Mouse (Mus musculus): ENCODE results near the gene Cd9. TPM values are rescaled to one million over a fixed set of nuclear protein-coding genes. Genes with fewer than 3 reads are reported as not detected.

The Cd9 gene
- polyA plus RNA-seq, 1 experiment = 138 TPM

DNA sequence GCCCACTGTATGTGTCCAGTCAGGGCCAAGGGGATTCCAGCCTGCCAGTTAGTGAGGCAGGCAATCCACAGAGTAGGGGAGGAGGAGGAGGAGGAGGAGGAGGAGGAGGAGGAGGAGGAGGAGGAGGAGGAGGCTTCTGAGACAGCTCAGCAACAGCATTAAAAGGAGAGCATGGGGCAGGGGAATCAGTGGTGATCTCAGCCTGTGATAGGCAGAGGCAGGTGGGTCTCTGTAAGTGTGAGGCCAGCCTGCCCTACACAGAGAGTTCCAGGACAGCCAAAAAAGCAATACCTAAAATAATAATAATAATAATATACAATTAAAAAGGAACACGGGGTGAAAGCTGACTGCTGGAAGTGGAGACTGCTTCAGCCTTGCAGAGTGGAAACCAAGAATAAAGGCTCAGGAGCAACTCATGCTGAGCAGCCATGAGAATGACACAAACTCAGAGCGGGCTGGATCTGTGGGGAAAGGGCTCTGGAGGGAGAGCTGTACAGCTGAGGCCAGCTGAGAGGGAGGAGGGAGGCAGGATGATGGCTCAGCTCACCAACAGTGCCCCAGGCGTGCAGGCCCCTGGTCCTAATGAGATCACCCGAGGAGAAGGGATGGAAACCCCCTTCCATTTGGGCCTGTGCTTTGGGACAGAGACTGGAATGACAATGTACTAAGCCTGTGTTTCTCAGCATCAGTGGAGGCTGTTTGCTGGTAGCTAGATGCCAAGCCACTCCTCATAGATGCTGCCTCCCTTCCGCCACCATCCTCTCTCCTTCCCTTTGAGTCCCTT lies 59.7 kb downstream of the Cd9 start:
- TF ChIP-seq CTCF (conservative IDR thresholded peaks at IDR 0.05; ENCODE audit: insufficient read depth, insufficient read length, low read depth, low read length) = no peak
- no peak for TF ChIP-seq POLR2A (IDR thresholded peaks at IDR 0.05; ENCODE audit: low read depth, low read length)
- H3K4me1 ChIP-seq (ENCODE audit: control insufficient read depth, insufficient read depth, low read length) = no peaks in the 10 kb centered on the region; the same call in 1 of the 2 replicates
- WGBS = 83% methylated on average over 5 of the region's 5 CpGs
- DNase-seq = no peak
- no peak overlapping the region for H3K27ac ChIP-seq (ENCODE audit: insufficient read depth, low read depth, low read length)
- H3K4me3 ChIP-seq (ENCODE audit: insufficient read depth, low read depth, low read length) = no peak overlapping the region
- H3K27me3 ChIP-seq (replicated peaks; ENCODE audit: control insufficient read depth, insufficient read depth, low read length) = no peaks in the 10 kb centered on the region
- no peaks in the 10 kb centered on the region for H3K36me3 ChIP-seq (ENCODE audit: control insufficient read depth, insufficient read depth, low read length)

DNA sequence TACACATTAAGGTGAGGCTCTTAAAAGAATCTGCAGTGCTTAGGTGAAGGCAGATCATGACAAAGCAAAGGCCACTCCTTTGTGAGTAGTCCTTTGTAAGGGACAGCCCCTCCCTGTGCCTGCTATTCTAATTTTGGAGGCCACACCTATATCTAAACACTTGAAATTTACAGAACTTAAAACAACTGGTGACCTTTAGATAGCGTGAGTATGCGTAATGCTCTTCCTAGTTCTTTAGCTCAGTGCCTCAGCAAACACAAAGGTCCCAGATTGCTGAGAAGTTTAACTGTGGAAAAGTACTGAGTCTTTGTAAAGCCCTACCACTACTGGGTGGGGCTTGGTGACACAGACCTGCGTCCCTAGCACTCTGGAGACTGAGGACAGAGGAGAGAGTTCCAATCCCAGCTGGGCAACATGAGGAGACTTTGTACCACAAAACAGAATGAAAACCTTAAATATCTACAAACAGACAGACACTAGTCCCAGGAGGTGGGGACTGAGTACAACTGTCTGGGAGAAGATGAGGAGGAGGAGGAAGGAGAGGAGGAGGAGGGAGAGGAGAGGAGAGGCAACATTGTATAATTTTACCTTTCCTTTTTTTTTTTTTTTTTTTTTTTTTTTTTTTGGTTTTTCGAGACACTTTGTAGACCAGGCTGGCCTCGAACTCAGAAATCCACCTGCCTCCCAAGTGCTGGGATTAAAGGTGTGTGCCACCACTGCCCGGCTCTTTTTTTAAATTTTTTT lies 60.7 kb downstream of the Cd9 start:
- H3K4me1 ChIP-seq (ENCODE audit: control insufficient read depth, insufficient read depth, low read length) = no peaks in the 10 kb centered on the region; the same call in 1 of the 2 replicates
- H3K36me3 ChIP-seq (ENCODE audit: control insufficient read depth, insufficient read depth, low read length) = no peaks in the 10 kb centered on the region
- no peaks in the 10 kb centered on the region for H3K27me3 ChIP-seq (replicated peaks; ENCODE audit: control insufficient read depth, insufficient read depth, low read length)
- H3K4me3 ChIP-seq (ENCODE audit: insufficient read depth, low read depth, low read length) = no peak overlapping the region
- 70% methylated on average over 6 of the region's 6 CpGs for WGBS
- TF ChIP-seq CTCF (conservative IDR thresholded peaks at IDR 0.05; ENCODE audit: insufficient read depth, insufficient read length, low read depth, low read length) (no peak), POLR2A (IDR thresholded peaks at IDR 0.05; ENCODE audit: low read depth, low read length) (no peak)
- no peak for DNase-seq
- H3K27ac ChIP-seq (ENCODE audit: insufficient read depth, low read depth, low read length) = no peak overlapping the region

GRCm38 (mm10) chr6:125433257-125433656 lies 61.3 kb downstream of the Cd9 start:
- Histone ChIP-seq H3K27ac (ENCODE audit: insufficient read depth, low read depth, low read length) (no peak overlapping the region), H3K4me1 (ENCODE audit: control insufficient read depth, insufficient read depth, low read length) (no peaks in the 10 kb centered on the region; the same call in 1 of the 2 replicates), H3K27me3 (replicated peaks; ENCODE audit: control insufficient read depth, insufficient read depth, low read length) (no peaks in the 10 kb centered on the region), H3K36me3 (ENCODE audit: control insufficient read depth, insufficient read depth, low read length) (no peaks in the 10 kb centered on the region), H3K4me3 (ENCODE audit: insufficient read depth, low read depth, low read length) (no peak overlapping the region)
- TF ChIP-seq POLR2A (IDR thresholded peaks at IDR 0.05; ENCODE audit: low read depth, low read length) (no peak), CTCF (conservative IDR thresholded peaks at IDR 0.05; ENCODE audit: insufficient read depth, insufficient read length, low read depth, low read length) (no peak)
- WGBS = 89% methylated on average over 3 of the region's 3 CpGs
- DNase-seq = no peak

- no peak for DNase-seq
- H3K36me3 ChIP-seq (ENCODE audit: control insufficient read depth, insufficient read depth, low read length) = no peaks in the 10 kb centered on the region
- TF ChIP-seq POLR2A (IDR thresholded peaks at IDR 0.05; ENCODE audit: low read depth, low read length) = no peak
- no peak for TF ChIP-seq CTCF (conservative IDR thresholded peaks at IDR 0.05; ENCODE audit: insufficient read depth, insufficient read length, low read depth, low read length)
- H3K27me3 ChIP-seq (replicated peaks; ENCODE audit: control insufficient read depth, insufficient read depth, low read length) = no peaks in the 10 kb centered on the region
- no peak overlapping the region for H3K27ac ChIP-seq (ENCODE audit: insufficient read depth, low read depth, low read length)
- no peak overlapping the region for H3K4me3 ChIP-seq (ENCODE audit: insufficient read depth, low read depth, low read length)
- WGBS = 90% methylated on average over 7 of the region's 7 CpGs
- no peaks in the 10 kb centered on the region; the same call in 1 of the 2 replicates for H3K4me1 ChIP-seq (ENCODE audit: control insufficient read depth, insufficient read depth, low read length)
Observed at GRCm38 (mm10) chr6:125432522-125432921, 62.1 kb downstream of the Cd9 start.

GRCm38 (mm10) chr6:125430982-125431381 lies 63.6 kb downstream of the Cd9 start:
- no peak for TF ChIP-seq POLR2A (IDR thresholded peaks at IDR 0.05; ENCODE audit: low read depth, low read length)
- TF ChIP-seq CTCF (conservative IDR thresholded peaks at IDR 0.05; ENCODE audit: insufficient read depth, insufficient read length, low read depth, low read length) = no peak
- Histone ChIP-seq H3K27me3 (replicated peaks; ENCODE audit: control insufficient read depth, insufficient read depth, low read length) (no peaks in the 10 kb centered on the region), H3K4me3 (ENCODE audit: insufficient read depth, low read depth, low read length) (no peak overlapping the region), H3K27ac (ENCODE audit: insufficient read depth, low read depth, low read length) (no peak overlapping the region), H3K4me1 (ENCODE audit: control insufficient read depth, insufficient read depth, low read length) (no peaks in the 10 kb centered on the region; the same call in 1 of the 2 replicates), H3K36me3 (ENCODE audit: control insufficient read depth, insufficient read depth, low read length) (no peaks in the 10 kb centered on the region)
- WGBS = 82% methylated on average over 3 of the region's 3 CpGs
- no peak for DNase-seq

DNA sequence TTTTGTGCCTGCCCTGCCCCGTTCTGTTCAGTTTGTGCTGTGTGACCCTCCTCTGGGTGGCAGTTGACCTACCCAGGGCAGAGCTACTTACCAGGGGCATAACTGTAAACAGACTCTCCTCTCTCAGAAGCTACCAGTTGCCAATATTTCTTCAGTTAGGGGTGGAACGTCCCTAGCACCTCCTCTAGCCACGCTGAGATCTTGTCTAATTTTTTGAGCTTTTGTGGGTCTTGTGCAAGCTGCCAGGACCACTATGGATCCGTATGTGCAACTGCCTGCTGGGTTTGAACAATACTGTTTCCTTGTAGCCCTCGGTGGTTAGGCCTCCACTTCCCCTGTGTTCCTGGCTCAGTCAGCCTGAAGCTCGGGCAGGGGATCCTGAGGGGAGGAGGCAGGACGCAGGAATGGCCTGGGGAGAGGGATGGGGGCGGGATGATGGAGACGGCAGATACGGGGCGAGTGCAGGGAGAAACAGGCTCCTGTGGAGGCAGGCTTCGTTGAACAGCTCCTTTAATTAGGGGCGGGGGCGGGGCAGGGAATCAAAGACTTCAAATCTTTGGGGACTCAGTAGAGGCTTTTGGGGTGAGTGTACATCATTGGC lies 64.1 kb downstream of the Cd9 start:
- no peaks in the 10 kb centered on the region for H3K36me3 ChIP-seq (ENCODE audit: control insufficient read depth, insufficient read depth, low read length)
- TF ChIP-seq POLR2A (IDR thresholded peaks at IDR 0.05; ENCODE audit: low read depth, low read length) = no peak
- TF ChIP-seq CTCF (conservative IDR thresholded peaks at IDR 0.05; ENCODE audit: insufficient read depth, insufficient read length, low read depth, low read length) = no peak
- H3K4me3 ChIP-seq (ENCODE audit: insufficient read depth, low read depth, low read length) = no peak overlapping the region
- no peaks in the 10 kb centered on the region for H3K27me3 ChIP-seq (replicated peaks; ENCODE audit: control insufficient read depth, insufficient read depth, low read length)
- no peak overlapping the region for H3K27ac ChIP-seq (ENCODE audit: insufficient read depth, low read depth, low read length)
- H3K4me1 ChIP-seq (ENCODE audit: control insufficient read depth, insufficient read depth, low read length) = no peaks in the 10 kb centered on the region; the same call in 1 of the 2 replicates
- whole genome bisulfite sequencing = 40% methylated on average over 14 of the region's 14 CpGs
- DNase-seq = no peak

- DNase-seq = no peak
- no peak overlapping the region for H3K27ac ChIP-seq (ENCODE audit: insufficient read depth, low read depth, low read length)
- no peaks in the 10 kb centered on the region for H3K36me3 ChIP-seq (ENCODE audit: control insufficient read depth, insufficient read depth, low read length)
- TF ChIP-seq POLR2A (IDR thresholded peaks at IDR 0.05; ENCODE audit: low read depth, low read length) = no peak
- TF ChIP-seq CTCF (conservative IDR thresholded peaks at IDR 0.05; ENCODE audit: insufficient read depth, insufficient read length, low read depth, low read length) = no peak
- H3K4me3 ChIP-seq (ENCODE audit: insufficient read depth, low read depth, low read length) = no peak overlapping the region
- 68% methylated on average over 6 of the region's 6 CpGs for WGBS
- no peaks in the 10 kb centered on the region for H3K27me3 ChIP-seq (replicated peaks; ENCODE audit: control insufficient read depth, insufficient read depth, low read length)
- H3K4me1 ChIP-seq (ENCODE audit: control insufficient read depth, insufficient read depth, low read length) = no peaks in the 10 kb centered on the region; the same call in 1 of the 2 replicates
Observed at GRCm38 (mm10) chr6:125429741-125430140, 64.8 kb downstream of the Cd9 start.
